Mouse (Mus musculus) c-Kit-positive CD71-negative TER-119-negative erythroid progenitor cells, embryonic 14.5 days (primary cell): ENCODE data around the gene Hoxb9.

Experiments
- DNase-seq: peaks from one replicate; pipeline ENCODE4 v3.0.0-alpha.2; 2013; ENCODE audit warnings: low read depth

Hoxb9 gene

GRCm38 (mm10) chr11:96313806-96314428, 42.7 kb downstream of the Hoxb9 start:
- no peak for DNase-seq

DNA sequence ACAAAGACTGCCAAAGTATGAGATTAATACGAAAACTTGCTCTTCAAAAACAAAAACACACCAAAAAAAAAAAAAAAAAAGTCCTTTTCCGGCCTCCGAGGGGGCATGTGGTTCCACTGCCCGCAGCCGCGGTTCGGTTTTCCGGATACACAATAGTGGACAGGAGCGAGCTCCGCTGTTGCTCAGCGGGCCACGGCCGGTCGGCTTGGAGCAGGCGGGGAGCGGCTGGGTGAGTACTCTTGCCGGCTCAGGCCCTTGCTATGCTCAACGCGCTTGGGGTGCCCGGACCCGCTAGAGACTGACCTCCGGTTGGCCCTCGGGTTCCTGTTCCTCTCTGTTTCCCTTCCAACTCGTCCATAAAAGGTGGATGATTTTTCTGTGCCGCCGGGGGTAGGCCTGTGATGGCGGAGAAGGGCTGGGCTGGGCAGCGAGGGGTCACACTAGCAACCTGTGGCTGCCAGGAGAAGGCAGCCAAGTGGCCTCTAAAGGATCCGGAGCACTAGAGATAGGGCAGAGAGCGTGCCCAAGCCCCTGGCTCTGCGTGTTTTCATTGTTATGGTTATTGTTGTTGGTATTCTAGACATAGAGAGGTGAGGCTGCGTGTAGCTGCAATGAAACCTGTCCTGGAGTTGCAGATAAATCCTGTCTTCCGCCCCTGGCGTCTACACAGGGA, 43.5 kb downstream of the Hoxb9 start:
- no peak for DNase-seq

DNA sequence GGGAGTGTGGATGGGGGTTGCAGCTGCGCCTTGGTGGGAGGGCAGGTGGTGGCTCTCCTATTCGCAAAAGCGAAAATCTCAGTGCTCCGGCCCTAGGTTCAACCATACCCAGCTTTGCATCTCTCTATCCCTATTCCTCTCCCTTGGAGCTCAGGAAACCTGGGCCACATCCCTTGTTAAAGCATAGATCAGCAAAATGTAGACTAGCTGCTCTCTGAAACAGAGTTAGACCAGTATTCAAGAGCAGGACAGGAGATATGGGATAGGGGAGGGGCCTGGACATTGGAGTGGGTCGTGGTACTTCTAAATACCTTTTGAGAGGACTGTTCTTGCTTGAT, 44.1 kb downstream of the Hoxb9 start:
- no peak for DNase-seq

DNA sequence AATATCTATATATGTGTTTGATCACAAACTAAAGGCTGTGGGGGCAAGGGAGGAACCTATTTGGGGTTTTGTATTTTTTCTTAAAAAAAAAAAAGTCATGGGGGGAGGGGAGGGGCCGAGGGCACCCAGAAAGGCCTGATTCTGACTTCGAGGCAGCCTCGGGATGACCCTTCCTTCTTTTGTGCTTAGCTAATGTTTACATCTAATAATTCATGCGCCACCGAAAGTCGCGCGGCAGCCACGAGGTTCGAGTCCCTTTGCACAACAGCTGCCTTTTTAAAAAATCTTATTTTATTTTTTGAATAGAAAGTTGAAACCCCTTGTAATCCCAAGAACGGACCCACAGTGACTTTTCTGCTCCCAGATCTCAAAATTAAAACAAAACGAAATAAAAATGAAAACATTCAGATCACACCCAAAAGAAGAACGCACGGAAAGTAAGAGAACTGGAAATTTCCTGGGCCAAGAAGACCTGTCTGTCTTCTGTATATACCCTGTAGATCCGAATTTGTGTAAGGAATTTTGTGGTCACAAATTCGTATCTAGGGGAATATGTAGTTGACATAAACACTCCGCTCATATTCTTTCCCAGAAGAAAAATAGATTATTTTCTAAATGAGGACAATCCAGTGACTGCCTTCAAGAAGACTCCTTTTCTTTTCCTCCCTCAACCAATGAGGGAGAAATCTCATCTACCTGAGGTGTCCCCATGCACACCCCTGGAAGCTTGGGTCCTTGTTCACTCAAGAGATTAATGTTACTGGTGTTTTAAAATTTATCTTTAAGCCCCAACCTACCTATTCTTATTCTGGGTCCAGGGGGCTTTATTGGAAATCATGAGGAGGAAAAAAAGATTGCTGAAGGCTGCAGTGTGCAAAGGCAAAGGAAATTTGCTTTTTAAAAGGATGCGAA, 45.7 kb downstream of the Hoxb9 start:
- no peak for DNase-seq

GRCm38 (mm10) chr11:96317608-96318367, 46.5 kb downstream of the Hoxb9 start, which contains the start of gene Hoxb4:
TSS of gene Hoxb4 (plus strand) at chr11:96318267.
- no peak for DNase-seq

GRCm38 (mm10) chr11:96318368-96319070, 47.3 kb downstream of the Hoxb9 start:
- DNase-seq = no peak

DNA sequence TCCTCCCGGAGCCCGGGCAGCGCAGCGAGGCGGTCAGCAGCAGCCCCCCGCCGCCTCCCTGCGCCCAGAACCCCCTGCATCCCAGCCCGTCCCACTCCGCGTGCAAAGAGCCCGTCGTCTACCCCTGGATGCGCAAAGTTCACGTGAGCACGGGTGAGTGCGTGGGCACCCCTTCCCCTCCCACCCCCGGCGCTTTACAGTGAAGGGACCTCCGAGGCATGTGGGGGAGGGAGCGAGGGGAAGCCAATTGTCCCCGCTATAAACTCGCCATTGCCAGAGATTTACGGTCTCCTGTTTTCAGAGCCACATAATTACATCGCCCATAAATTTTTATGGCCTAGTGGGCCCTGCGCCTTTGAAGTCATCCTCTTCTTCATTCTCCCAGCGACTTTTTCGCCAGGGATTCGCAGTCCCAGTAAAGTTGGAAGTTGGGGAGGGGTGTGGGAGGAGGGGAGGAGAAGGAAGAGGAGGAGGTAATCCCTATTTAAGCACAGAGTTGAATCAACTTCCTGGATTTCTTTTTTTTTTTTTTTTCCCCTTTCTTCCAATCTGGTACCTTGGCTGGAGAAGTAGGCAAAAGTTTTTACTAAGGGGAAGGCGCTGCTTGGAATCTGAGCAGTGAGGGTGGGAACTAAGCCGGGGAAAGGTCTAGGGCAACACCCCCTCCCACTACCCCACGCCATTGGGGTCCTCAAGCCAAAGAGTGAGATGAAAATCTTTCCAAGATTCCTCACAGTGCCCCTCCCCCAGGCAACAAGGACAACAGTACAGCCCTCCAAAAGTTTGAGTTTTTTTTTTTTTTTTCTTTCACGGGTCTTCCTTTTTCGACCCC, 48.0 kb downstream of the Hoxb9 start:
- no peak for DNase-seq

GRCm38 (mm10) chr11:96319910-96320309, 48.7 kb downstream of the Hoxb9 start:
- no peak for DNase-seq

- DNase-seq = no peak
These were observed 49.4 kb downstream of the Hoxb9 start for GRCm38 (mm10) chr11:96320688-96321087.

GRCm38 (mm10) chr11:96321846-96322245, 50.6 kb downstream of the Hoxb9 start:
- no peak for DNase-seq

DNA sequence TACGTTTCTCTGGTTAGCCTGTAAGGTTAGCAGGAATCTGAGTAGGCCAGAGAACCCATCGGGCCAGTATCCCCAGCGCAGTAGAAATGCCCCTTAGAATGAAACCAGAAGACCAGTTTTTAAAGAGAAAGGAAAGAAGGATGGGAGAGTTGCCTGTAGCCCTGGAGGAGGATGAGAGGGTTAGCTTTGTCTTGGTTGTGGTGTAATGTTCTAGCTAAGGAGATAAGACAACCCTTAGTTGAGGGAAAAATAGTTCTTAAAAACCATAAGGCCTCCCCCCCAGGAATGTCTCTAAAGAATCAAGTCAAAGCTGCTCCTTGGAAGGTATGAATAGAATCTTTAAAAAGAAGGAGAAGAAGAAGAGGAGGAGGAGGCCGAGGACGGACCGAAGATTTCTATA, 51.5 kb downstream of the Hoxb9 start:
- DNase-seq = no peak

- DNase-seq = no peak
These were observed 51.9 kb downstream of the Hoxb9 start, which contains the start of gene Hoxb3 for GRCm38 (mm10) chr11:96323154-96323553. TSS of gene Hoxb3 (plus strand) at chr11:96323326.

- no peak for DNase-seq
These were observed 52.9 kb downstream of the Hoxb9 start for GRCm38 (mm10) chr11:96324125-96324524.

GRCm38 (mm10) chr11:96324965-96325364, 53.7 kb downstream of the Hoxb9 start:
- no peak for DNase-seq

GRCm38 (mm10) chr11:96325747-96326212, 54.5 kb downstream of the Hoxb9 start:
- DNase-seq = no peak
